Mouse (Mus musculus) C2C12 (cell line): ENCODE measurements around the gene Xntrpc.

ENCODE experiments used
- CTCF ChIP-seq: IDR thresholded peaks from one replicate; pipeline ENCODE4 v1.5.1; 2011; ENCODE audit not compliant: control insufficient read depth, insufficient read depth, insufficient read length
- MAX ChIP-seq: IDR thresholded peaks from one replicate; pipeline ENCODE4 v1.6.1; 2011; ENCODE audit warnings: mild to moderate bottlenecking, control low read depth
- USF1 ChIP-seq: IDR thresholded peaks from one replicate; pipeline ENCODE4 v1.6.1; 2011; ENCODE audit warnings: low read depth, mild to moderate bottlenecking, control low read depth, moderate library complexity

DNA sequence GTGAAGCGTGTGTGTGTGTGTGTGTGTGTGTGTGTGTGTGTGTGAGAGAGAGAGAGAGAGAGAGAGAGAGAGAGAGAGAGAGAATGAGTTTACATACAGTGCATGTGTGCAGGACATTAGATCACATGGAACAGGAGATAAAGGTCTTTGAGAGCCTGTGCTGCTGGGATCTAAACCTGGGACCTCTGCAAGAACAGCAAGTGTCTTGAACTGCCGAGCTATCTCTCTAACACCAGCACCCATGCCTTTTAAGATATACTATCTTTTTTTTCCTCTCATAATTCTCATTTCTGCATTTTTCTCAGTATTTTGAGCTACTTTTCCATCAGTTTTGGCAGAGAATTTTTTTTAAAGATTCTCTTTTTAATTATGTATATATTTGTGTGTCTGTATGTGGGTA lies 38.0 kb downstream of the Xntrpc start:
- TF ChIP-seq CTCF = no peak
- no peak for TF ChIP-seq MAX
- no peak for TF ChIP-seq USF1
